Mouse (Mus musculus): ENCODE measurements around the gene St3gal3.

DNA sequence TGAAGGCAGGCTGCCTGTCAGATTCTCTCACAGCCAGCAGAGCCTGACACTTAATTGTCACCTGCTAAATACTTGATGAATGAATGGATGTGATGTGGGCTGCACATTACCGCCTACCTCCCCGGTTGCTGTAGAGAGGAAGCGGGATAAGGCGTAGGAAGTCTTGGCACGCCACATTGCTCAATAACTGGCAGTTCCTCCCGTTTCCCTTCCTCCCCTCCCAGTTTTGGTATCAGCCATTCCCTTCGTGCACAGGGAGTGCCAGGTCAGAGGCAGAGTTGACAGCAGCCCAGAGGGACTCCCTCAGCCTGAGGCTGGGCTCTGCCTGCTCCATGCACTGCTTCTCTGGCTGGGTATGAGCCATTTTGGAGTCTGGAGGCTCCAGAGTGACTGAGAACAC, 152.0 kb downstream of the St3gal3 start:
- no peak for TF ChIP-seq CTCF (IDR thresholded peaks at IDR 0.05; ENCODE audit: low read depth)
- TF ChIP-seq EP300 (IDR thresholded peaks at IDR 0.05; ENCODE audit: low read depth) = no peak
